Mouse (Mus musculus) monocyte, adult 5-6 weeks (primary cell): ENCODE data around the gene Tmem128. TPM values are rescaled to one million over a fixed set of nuclear protein-coding genes. Genes with fewer than 3 reads are reported as not detected.

Source experiments
- ATAC-seq: fragments of 153-309, 156-312 bp; replicated peaks from 2 replicates; pipeline ENCODE4 v1.8.0; 2017; ENCODE audit warnings: mild to moderate bottlenecking; ENCODE audit not compliant: low TSS enrichment, insufficient number of reproducible peaks, severe bottlenecking, poor library complexity, low FRiP score
- total RNA-seq: library from RNA; stranded (forward); fragments of 200-1000, 200-491, 200-594 nt; gene quantifications from 3 replicates; pipeline ENCODE4 v1.2.3, GENCODE M21; 2017

Gene Tmem128
- total RNA-seq, 1 experiment from 2014 or later: 79.6 TPM

GRCm38 (mm10) chr5:38275771-38276170 is 15.8 kb downstream of the Tmem128 start, which contains the start of gene Otop1:
Gene Otop1 (plus strand): TSS chr5:38275972.
- ATAC-seq: no peak

- no peak for ATAC-seq
Observed at GRCm38 (mm10) chr5:38276451-38276850, 16.5 kb downstream of the Tmem128 start.

GRCm38 (mm10) chr5:38277098-38277866 is 17.3 kb downstream of the Tmem128 start:
- no peak for ATAC-seq

GRCm38 (mm10) chr5:38277936-38278600 is 18.1 kb downstream of the Tmem128 start:
- no peak for ATAC-seq

GRCm38 (mm10) chr5:38280075-38280474 is 20.1 kb downstream of the Tmem128 start:
- no peak for ATAC-seq

- ATAC-seq: no peak
Observed at GRCm38 (mm10) chr5:38285724-38286123, 25.7 kb downstream of the Tmem128 start.

- ATAC-seq: no peak
Observed at GRCm38 (mm10) chr5:38288476-38288875, 28.5 kb downstream of the Tmem128 start.

- ATAC-seq: no peak
Observed at GRCm38 (mm10) chr5:38301761-38302411, 41.9 kb downstream of the Tmem128 start.

- no peak for ATAC-seq
Observed at GRCm38 (mm10) chr5:38302651-38303050, 42.7 kb downstream of the Tmem128 start.

GRCm38 (mm10) chr5:38305241-38305640 is 45.3 kb downstream of the Tmem128 start:
- ATAC-seq: no peak

- peak; percentile 79 for ATAC-seq
Observed at GRCm38 (mm10) chr5:38307255-38308101, 47.5 kb downstream of the Tmem128 start.

GRCm38 (mm10) chr5:38308873-38309272 is 48.9 kb downstream of the Tmem128 start:
- ATAC-seq: no peak

- no peak for ATAC-seq
Observed at GRCm38 (mm10) chr5:38309795-38310194, 49.8 kb downstream of the Tmem128 start.

Other genes with a start within 250 kb of the Tmem128 start
- 50.6 to 57.1 TPM (median 50.7 TPM) in 3 replicates for gene Stx18, start 221.4 kb upstream of the Tmem128 start, total RNA-seq
- gene Nsg1, start 100.3 kb upstream of the Tmem128 start, total RNA-seq: 0.38 TPM in 1 of 3 replicates, not detected in the others
- gene Zbtb49, start 39.7 kb upstream of the Tmem128 start, total RNA-seq: 15.2 to 21.8 TPM (median 18.2 TPM) in 3 replicates
- gene Lyar, start 39.7 kb upstream of the Tmem128 start, total RNA-seq: 35.3 to 51.1 TPM (median 47.3 TPM) in 3 replicates
- not detected in 3 replicates for gene Otop1, start 15.8 kb downstream of the Tmem128 start, total RNA-seq
- gene Drd5, start 59.2 kb downstream of the Tmem128 start, total RNA-seq: not detected in 3 replicates
- gene Slc2a9, start 243.0 kb downstream of the Tmem128 start, total RNA-seq: 10.6 to 16.0 TPM (median 11.7 TPM) in 3 replicates